Comparison of ENCODE assay signal across 22 mouse cellular contexts in genomic region chr12:31966405-31966804, GRCm38 (mm10). TPM values are rescaled to one million over a fixed set of nuclear protein-coding genes. Genes with fewer than 3 reads are reported as not detected.
DNase-seq lines count a peak whose midpoint lies in the region; ATAC-seq and TF ChIP-seq lines count a peak whose summit lies in the region.
"Had no signal": no experiment of that assay in that cellular context is flagged by ENCODE, and none has a peak within 500 bp of the region (broad histone marks: within the 10 kb centered on the region; RNA-seq: fewer than 3 reads in every experiment).

No protein-coding gene starts in this region.

- peaks cover 18% of the 10 kb centered on the region for H3K4me1 ChIP-seq in forebrain, embryonic 15.5 days
- 0 out of 2 replicates have a peak, but pooled peaks cover 3% of the 10 kb centered on the region for H3K4me1 ChIP-seq in forebrain, embryonic 12.5 days
- peaks cover 4 to 7% of the 10 kb centered on the region in 2 experiments for H3K4me1 ChIP-seq in MEL (ENCODE audit: control insufficient read depth in 1 of 2, insufficient read depth in 2 of 2, low read length in 2 of 2)
- H3K4me1 ChIP-seq in liver, postnatal 0 days (ENCODE audit: insufficient read depth), result peaks cover 11% of the 10 kb centered on the region
- H3K4me1 ChIP-seq in hindbrain, embryonic 12.5 days, result no peaks in the 10 kb centered on the region
- H3K4me1 ChIP-seq: embryonic facial prominence, embryonic 10.5 days had no signal

- no peak overlapping the region for H3K9ac ChIP-seq in forebrain, embryonic 15.5 days (replicated peaks)
- H3K9ac ChIP-seq in forebrain, embryonic 12.5 days, result no peak overlapping the region
- 0 out of 2 replicates have a peak overlapping the region, but pooled peaks have one; percentile 8 for H3K9ac ChIP-seq in MEL (ENCODE audit: control insufficient read depth, low read depth, low read length, poor library complexity, severe bottlenecking)
- no peak overlapping the region for H3K9ac ChIP-seq in liver, postnatal 0 days (replicated peaks)
- no peak overlapping the region for H3K9ac ChIP-seq in hindbrain, embryonic 12.5 days
- H3K9ac ChIP-seq: forebrain, postnatal 0 days; heart, embryonic 12.5 days; hindbrain, embryonic 14.5 days had no signal

- H3K27ac ChIP-seq in forebrain, embryonic 15.5 days (replicated peaks), result peak overlapping the region; percentile 58; the same call in 1 of the 2 replicates
- no peak overlapping the region for H3K27ac ChIP-seq in forebrain, embryonic 12.5 days
- peak overlapping the region; percentile 52 for H3K27ac ChIP-seq in MEL (ENCODE audit: control insufficient read depth, low read depth, low read length)
- H3K27ac ChIP-seq in liver, postnatal 0 days (ENCODE audit: low read depth), result peak overlapping the region; percentile 81
- no peak overlapping the region for H3K27ac ChIP-seq in hindbrain, embryonic 12.5 days
- H3K27ac ChIP-seq: embryonic facial prominence, embryonic 10.5 days; gastrocnemius, adult 2 months; hindbrain, embryonic 14.5 days had no signal

- no peak overlapping the region for H3K4me2 ChIP-seq in forebrain, embryonic 15.5 days (replicated peaks)
- H3K4me2 ChIP-seq in forebrain, embryonic 12.5 days, result no peak overlapping the region
- peak overlapping the region; percentile 10; the same call in 1 of the 2 replicates for H3K4me2 ChIP-seq in liver, postnatal 0 days (ENCODE audit: low read depth, low read length)
- H3K4me2 ChIP-seq in hindbrain, embryonic 12.5 days (replicated peaks), result no peak overlapping the region
- H3K4me2 ChIP-seq: heart, embryonic 12.5 days; hindbrain, embryonic 14.5 days had no signal

- peak; percentile 34 to 75; a peak in 3 of 4 replicates for TF ChIP-seq EP300 in MEL (IDR thresholded peaks at IDR 0.05; ENCODE audit: low read depth in 1 of 2, low read length in 2 of 2)
- peak; percentile 96 for TF ChIP-seq EP300 in liver, postnatal 0 days (IDR thresholded peaks at IDR 0.05; ENCODE audit: low read depth)

- H3K79me2 ChIP-seq in MEL (ENCODE audit: control insufficient read depth, insufficient read depth, low read length, poor library complexity), result no peaks in the 10 kb centered on the region

- TF ChIP-seq RAD21 in MEL (IDR thresholded peaks at IDR 0.05; ENCODE audit: low read depth, low read length), result no peak; the same call in 1 of the 2 replicates

- no peaks in the 10 kb centered on the region for H3K9me3 ChIP-seq in forebrain, embryonic 15.5 days
- no peaks in the 10 kb centered on the region for H3K9me3 ChIP-seq in forebrain, embryonic 12.5 days
- H3K9me3 ChIP-seq in MEL (replicated peaks; ENCODE audit: insufficient read depth, low read length), result no peaks in the 10 kb centered on the region
- H3K9me3 ChIP-seq in liver, postnatal 0 days (ENCODE audit: low read length), result no peaks in the 10 kb centered on the region
- H3K9me3 ChIP-seq in hindbrain, embryonic 12.5 days (replicated peaks), result no peaks in the 10 kb centered on the region
- H3K9me3 ChIP-seq: embryonic facial prominence, embryonic 10.5 days; heart, embryonic 12.5 days had no signal

- TF ChIP-seq CTCF in MEL (IDR thresholded peaks at IDR 0.05 in 2 of 3, conservative IDR thresholded peaks at IDR 0.05 in 1 of 3; ENCODE audit: control insufficient read depth in 1 of 3, insufficient read depth in 1 of 3, low read depth in 2 of 3, low read length in 3 of 3, poor library complexity in 1 of 3, severe bottlenecking in 1 of 3), result peak in 1 of 3 experiments; percentile 4; a peak in 1 of 6 replicates
- 0 out of 2 replicates have a peak, but pooled peaks have one; percentile 3 for TF ChIP-seq CTCF in liver, postnatal 0 days (IDR thresholded peaks at IDR 0.05; ENCODE audit: low read depth)

- no peaks in the 10 kb centered on the region for H3K27me3 ChIP-seq in forebrain, embryonic 15.5 days
- no peaks in the 10 kb centered on the region for H3K27me3 ChIP-seq in forebrain, embryonic 12.5 days
- H3K27me3 ChIP-seq in MEL (ENCODE audit: control insufficient read depth in 1 of 2, insufficient read depth in 2 of 2, low read length in 2 of 2), result no peaks in the 10 kb centered on the region
- no peaks in the 10 kb centered on the region for H3K27me3 ChIP-seq in liver, postnatal 0 days (ENCODE audit: insufficient read depth, low read length)
- no peaks in the 10 kb centered on the region for H3K27me3 ChIP-seq in hindbrain, embryonic 12.5 days
- H3K27me3 ChIP-seq: heart, embryonic 12.5 days; Patski had no signal

- peaks cover 5% of the 10 kb centered on the region; the same call in 1 of the 2 replicates for H3K36me3 ChIP-seq in forebrain, embryonic 15.5 days
- H3K36me3 ChIP-seq in forebrain, embryonic 12.5 days (replicated peaks), result peaks cover 6% of the 10 kb centered on the region
- H3K36me3 ChIP-seq in MEL (ENCODE audit: control insufficient read depth in 1 of 2, insufficient read depth in 2 of 2, low read length in 2 of 2), result peaks cover 2 to 15% of the 10 kb centered on the region in 2 experiments; a peak in 3 of 4 replicates
- peaks cover 14% of the 10 kb centered on the region for H3K36me3 ChIP-seq in liver, postnatal 0 days (replicated peaks; ENCODE audit: insufficient read depth, low read length)
- peaks cover 6% of the 10 kb centered on the region; the same call in 1 of the 2 replicates for H3K36me3 ChIP-seq in hindbrain, embryonic 12.5 days
- H3K36me3 ChIP-seq: heart, embryonic 12.5 days had no signal

- WGBS in forebrain, embryonic 15.5 days, result 83% methylated on average over 4 of the region's 4 CpGs
- 83% methylated on average over 4 of the region's 4 CpGs for WGBS in forebrain, embryonic 12.5 days
- WGBS in liver, postnatal 0 days (ENCODE audit: insufficient replicate concordance), result 56% methylated on average over 4 of the region's 4 CpGs
- 83% methylated on average over 4 of the region's 4 CpGs for WGBS in hindbrain, embryonic 12.5 days

- ATAC-seq in forebrain, embryonic 15.5 days (replicated peaks), result no peak
- no peak for ATAC-seq in forebrain, embryonic 12.5 days (ENCODE audit: low FRiP score)
- ATAC-seq in liver, postnatal 0 days, result peak; percentile 82
- no peak for ATAC-seq in hindbrain, embryonic 12.5 days (ENCODE audit: low FRiP score)
- ATAC-seq: Patski had no signal

- TF ChIP-seq POLR2A in MEL (IDR thresholded peaks at IDR 0.05; ENCODE audit: control insufficient read depth in 1 of 2, insufficient read depth in 1 of 2, low read depth in 1 of 2, low read length in 2 of 2, poor library complexity in 1 of 2), result no peak

- peak; percentile 54 for DNase-seq in MEL (ENCODE audit: low read depth, low spot score)
- peak; percentile 57 for DNase-seq in liver
- peak; percentile 21 for DNase-seq in liver, postnatal 0 days
- DNase-seq in urinary bladder, postnatal 4 days (ENCODE audit: low spot score in 2 of 2), result no peak
- DNase-seq in lung, adult 18-20 months, result no peak
- DNase-seq: adrenal gland, postnatal 10 days; cerebellum, adult 18-20 months; gastrocnemius, adult 2 months; heart, postnatal 14 days; kidney, adult 8-10 months; kidney, postnatal 36 days; lung, postnatal 10 days; right cerebral cortex, postnatal 25 days; thymus, postnatal 25 days had no signal

- no peak overlapping the region for H3K4me3 ChIP-seq in forebrain, embryonic 15.5 days
- no peak overlapping the region for H3K4me3 ChIP-seq in forebrain, embryonic 12.5 days (replicated peaks)
- H3K4me3 ChIP-seq in MEL (ENCODE audit: control insufficient read depth in 1 of 2, insufficient read depth in 1 of 2, low read depth in 2 of 2, low read length in 2 of 2), result peak overlapping the region in 1 of 2 experiments; percentile 17; a peak in 1 of 4 replicates
- no peak overlapping the region for H3K4me3 ChIP-seq in liver, postnatal 0 days (ENCODE audit: low read depth, low read length)
- H3K4me3 ChIP-seq in hindbrain, embryonic 12.5 days, result no peak overlapping the region
- H3K4me3 ChIP-seq: embryonic facial prominence, embryonic 10.5 days; gastrocnemius, adult 2 months; heart, embryonic 12.5 days had no signal

TF ChIP-seq in MEL, 35 proteins besides CTCF, POLR2A, EP300 and RAD21 (continues in another document):
- TF ChIP-seq MAFK (IDR thresholded peaks at IDR 0.05; ENCODE audit: borderline replicate concordance, low read depth, low read length) (no peak), SIN3A (IDR thresholded peaks at IDR 0.05; ENCODE audit: low read length) (peak; percentile 64; the same call in 1 of the 2 replicates), NELFE (IDR thresholded peaks at IDR 0.05; ENCODE audit: low read depth, low read length) (no peak), MEF2A (IDR thresholded peaks at IDR 0.05; ENCODE audit: extremely low read depth, insufficient replicate concordance, low read depth, low read length, poor library complexity, severe bottlenecking) (no peak), BHLHE40 (IDR thresholded peaks at IDR 0.05; ENCODE audit: borderline replicate concordance, low read depth, low read length) (no peak), GATA1 (IDR thresholded peaks at IDR 0.05; ENCODE audit: low read depth, low read length) (no peak), MXI1 (IDR thresholded peaks at IDR 0.05; ENCODE audit: low read depth, low read length) (no peak), RCOR1 (IDR thresholded peaks at IDR 0.05; ENCODE audit: low read depth, low read length) (no peak; the same call in 1 of the 2 replicates), SMC3 (IDR thresholded peaks at IDR 0.05; ENCODE audit: low read depth, low read length) (peak; percentile 31; the same call in 1 of the 2 replicates), MAX (IDR thresholded peaks at IDR 0.05; ENCODE audit: low read length) (no peak; the same call in 1 of the 2 replicates), CHD1 (IDR thresholded peaks at IDR 0.05; ENCODE audit: low read depth, low read length) (no peak), CHD2 (IDR thresholded peaks at IDR 0.05; ENCODE audit: low read length) (no peak), TAL1 (IDR thresholded peaks at IDR 0.05; ENCODE audit: low read length) (peak; percentile 24; the same call in 1 of the 2 replicates), TCF12 (IDR thresholded peaks at IDR 0.05; ENCODE audit: low read depth, low read length) (0 out of 2 replicates have a peak, but pooled peaks have one; percentile 57), ZKSCAN1 (IDR thresholded peaks at IDR 0.05; ENCODE audit: low read depth, low read length) (no peak), GABPA (IDR thresholded peaks at IDR 0.05; ENCODE audit: low read depth, low read length) (no peak), TBP (IDR thresholded peaks at IDR 0.05; ENCODE audit: low read depth, low read length) (no peak)

RNA-seq across cellular contexts. Expression of gene Hbp1, which starts 16.1 kb away (rescaled TPM):
- polyA plus RNA-seq in forebrain, embryonic 15.5 days (2015; fragmentation: Nextera tagmentation; extraction: Ambion mirVana), result 85.6 and 87.7 TPM in 2 replicates
- 81.3 and 85.2 TPM in 2 replicates for polyA plus RNA-seq in forebrain, embryonic 12.5 days (2016; fragmentation: Nextera tagmentation; extraction: Ambion mirVana)
- 4.3 and 7.2 TPM in 2 replicates for total RNA-seq in MEL (2012; rRNA removed)
- polyA plus RNA-seq in MEL (2012; ENCODE audit: insufficient read depth in 1 of 2, insufficient read length in 2 of 2, low read depth in 1 of 2, low replicate concordance in 2 of 2, missing spikeins in 1 of 2), result 1 to 10 TPM in 1 of 2 experiments, not detected in 1; 8.8 TPM
- polyA plus RNA-seq in liver, postnatal 0 days (2015; fragmentation: Nextera tagmentation; extraction: Ambion mirVana), result 47.3 and 50.1 TPM in 2 replicates
- 94.7 and 95.6 TPM in 2 replicates for polyA plus RNA-seq in hindbrain, embryonic 12.5 days (2016; fragmentation: Nextera tagmentation; extraction: Ambion mirVana)

Comparison
In these comparisons a context has a peak if more than half of its experiments do, and no peak if none do; other contexts are left out.
1. H3K27ac ChIP-seq: peak in forebrain, embryonic 15.5 days (single experiment), MEL (single experiment) and liver, postnatal 0 days (single experiment); none in forebrain, embryonic 12.5 days (single experiment) and hindbrain, embryonic 12.5 days (single experiment).
2. DNase-seq: peak in MEL (single experiment), liver (single experiment) and liver, postnatal 0 days (single experiment); none in urinary bladder, postnatal 4 days (0 of 2) and lung, adult 18-20 months (0 of 2).